Mouse (Mus musculus) liver, postnatal 0 days (tissue): ENCODE measurements around the gene Polr3f.

Experiments used
- CTCF ChIP-seq: sonication (generic); IDR thresholded peaks from 2 replicates; pipeline ENCODE4 v1.5.1; 2016; ENCODE audit warnings: antibody characterized with exemption, low read depth
- EP300 ChIP-seq: IDR thresholded peaks from 2 replicates; pipeline ENCODE4 v1.6.1; 2016; ENCODE audit warnings: antibody characterized with exemption, low read depth, mild to moderate bottlenecking

DNA sequence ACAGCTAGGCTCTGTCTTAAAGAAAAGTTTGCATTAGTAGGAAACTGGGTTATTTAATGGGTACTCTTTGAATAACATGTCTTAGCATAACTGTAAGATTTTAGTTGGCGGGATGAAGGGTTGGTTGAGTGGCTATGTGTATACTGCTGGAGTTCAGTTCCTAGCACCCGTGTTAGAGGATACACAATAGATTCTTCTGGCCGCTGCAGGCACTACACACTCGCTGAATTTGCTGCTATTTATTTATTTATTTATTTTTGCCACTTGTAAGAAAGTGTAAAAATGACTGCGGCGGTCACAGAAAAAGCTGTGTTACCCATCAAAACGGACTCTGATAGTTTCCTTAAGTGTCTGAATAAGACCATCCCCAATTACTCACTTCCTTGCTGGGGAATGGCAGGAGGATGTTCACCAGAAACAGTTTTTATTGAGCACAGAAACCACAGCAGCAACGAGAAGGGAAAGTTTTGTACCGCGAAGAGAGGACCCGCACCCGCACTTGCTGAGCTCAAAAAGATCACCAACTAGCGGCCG, 27.8 kb downstream of the Polr3f start:
- TF ChIP-seq EP300 = no peak
- no peak for TF ChIP-seq CTCF
